Mouse (Mus musculus): ENCODE measurements at regions not wholly inside any gene's neighbourhood (a gene's known extent, or its start where the extent isn't known, plus 50 kb on each side); places are given as distances from the start of the nearest gene placed in this dataset.

- DNase-seq (ENCODE audit: low spot score), result no peak
These were observed 199.5 kb upstream of the Gk2 start for GRCm38 (mm10) chr5:97656167-97656924.

GRCm38 (mm10) chr5:97655266-97655665 lies 198.4 kb upstream of the Gk2 start:
- no peak for DNase-seq (ENCODE audit: low spot score)

GRCm38 (mm10) chr5:97654414-97654813 lies 197.6 kb upstream of the Gk2 start:
- no peak for DNase-seq (ENCODE audit: low spot score)

- DNase-seq (ENCODE audit: low spot score), result no peak
These were observed 185.4 kb upstream of the Gk2 start for GRCm38 (mm10) chr5:97642251-97642650.

GRCm38 (mm10) chr5:97641646-97642045 lies 184.8 kb upstream of the Gk2 start:
- DNase-seq (ENCODE audit: low spot score), result no peak

- no peak for DNase-seq (ENCODE audit: low spot score)
These were observed 179.5 kb upstream of the Gk2 start for GRCm38 (mm10) chr5:97636357-97636756.

GRCm38 (mm10) chr5:97633766-97634165 lies 176.9 kb upstream of the Gk2 start:
- no peak for DNase-seq (ENCODE audit: low spot score)

GRCm38 (mm10) chr5:97632791-97633190 lies 176.0 kb upstream of the Gk2 start:
- no peak for DNase-seq (ENCODE audit: low spot score)

- no peak for DNase-seq (ENCODE audit: low spot score)
These were observed 168.4 kb upstream of the Gk2 start for GRCm38 (mm10) chr5:97625200-97625599.

- DNase-seq (ENCODE audit: low spot score), result no peak
These were observed 163.1 kb upstream of the Gk2 start for GRCm38 (mm10) chr5:97619890-97620289.

- peak; percentile 8 for DNase-seq (ENCODE audit: low spot score)
These were observed 161.6 kb upstream of the Gk2 start for GRCm38 (mm10) chr5:97618411-97618810.

GRCm38 (mm10) chr5:97602176-97602575 lies 145.4 kb upstream of the Gk2 start:
- peak; percentile 38 for DNase-seq (ENCODE audit: low spot score)

GRCm38 (mm10) chr5:97601384-97601783 lies 144.6 kb upstream of the Gk2 start:
- DNase-seq (ENCODE audit: low spot score), result no peak

- DNase-seq (ENCODE audit: low spot score), result no peak
These were observed 141.9 kb upstream of the Gk2 start for GRCm38 (mm10) chr5:97598741-97599140.

GRCm38 (mm10) chr5:97595916-97596315 lies 139.1 kb upstream of the Gk2 start:
- DNase-seq (ENCODE audit: low spot score), result no peak

- DNase-seq (ENCODE audit: low spot score), result no peak
These were observed 137.3 kb upstream of the Gk2 start for GRCm38 (mm10) chr5:97594081-97594480.

GRCm38 (mm10) chr5:97582509-97582908 lies 125.7 kb upstream of the Gk2 start:
- DNase-seq (ENCODE audit: low spot score), result no peak

GRCm38 (mm10) chr5:97565486-97565885 lies 108.7 kb upstream of the Gk2 start:
- DNase-seq (ENCODE audit: low spot score), result no peak

- DNase-seq (ENCODE audit: low spot score), result no peak
These were observed 106.9 kb upstream of the Gk2 start for GRCm38 (mm10) chr5:97563724-97564123.

GRCm38 (mm10) chr5:97554274-97554673 lies 97.5 kb upstream of the Gk2 start:
- no peak for DNase-seq (ENCODE audit: low spot score)

GRCm38 (mm10) chr5:97553122-97553521 lies 96.3 kb upstream of the Gk2 start:
- DNase-seq (ENCODE audit: low spot score), result no peak

- DNase-seq (ENCODE audit: low spot score), result no peak
These were observed 80.9 kb upstream of the Gk2 start for GRCm38 (mm10) chr5:97537492-97538257.

GRCm38 (mm10) chr5:97533733-97534132 lies 76.9 kb upstream of the Gk2 start:
- DNase-seq (ENCODE audit: low spot score), result no peak
